ENCODE assay signal across 8 mouse cellular contexts in genomic region chr11:101968791-101969190, GRCm38 (mm10). TPM values are rescaled to one million over a fixed set of nuclear protein-coding genes. Genes with fewer than 3 reads are reported as not detected.
DNase-seq lines count a peak whose midpoint lies in the region; ATAC-seq and TF ChIP-seq lines count a peak whose summit lies in the region.

No protein-coding gene starts in this region.

- no peak overlapping the region for H3K9ac ChIP-seq in ES-E14 (ENCODE audit: insufficient read depth, low read depth, low read length, poor library complexity, severe bottlenecking)
- no peak overlapping the region for H3K9ac ChIP-seq in forebrain, embryonic 15.5 days (replicated peaks)

- ATAC-seq in forebrain, embryonic 15.5 days (replicated peaks), result peak; percentile 60; the same call in 1 of the 2 replicates

- intact Hi-C loops in heart, postnatal 14 days (cut with DNase I), result loop anchor here (1.0 to 5.0 kb wide), 2 partner anchors 49 to 156 kb away; no protein-coding TSS in a partner anchor

- H3K36me3 ChIP-seq in ES-E14 (ENCODE audit: control insufficient read depth, insufficient read depth, low read length, poor library complexity, severe bottlenecking), result no peaks in the 10 kb centered on the region
- no peaks in the 10 kb centered on the region for H3K36me3 ChIP-seq in forebrain, embryonic 15.5 days

- no peak overlapping the region for H3K4me3 ChIP-seq in ES-E14 (ENCODE audit: insufficient read depth in 1 of 2, low read depth in 1 of 2, low read length in 2 of 2, poor library complexity in 1 of 2, severe bottlenecking in 1 of 2)
- no peak overlapping the region for H3K4me3 ChIP-seq in forebrain, embryonic 15.5 days

- no peak overlapping the region for H3K4me2 ChIP-seq in forebrain, embryonic 15.5 days (replicated peaks)

- peak; percentile 85 for DNase-seq in ES-E14 (ENCODE audit: low read depth, low spot score)
- DNase-seq in cerebellum, adult 11 months, result peak; percentile 81
- DNase-seq in heart, postnatal 14 days, result peak; percentile 81 to 88
- peak; percentile 69 for DNase-seq in large intestine, adult 2 months (ENCODE audit: low read depth, low spot score)
- DNase-seq in lung, adult 18-20 months, result peak; percentile 77 to 82
- DNase-seq in ovary, postnatal 10 days (ENCODE audit: low spot score), result peak; percentile 41
- peak; percentile 10 to 59 for DNase-seq in thymus, postnatal 10 days (ENCODE audit: low spot score in 2 of 2)

- in situ Hi-C loops in ES-E14 (cut with MboI; ENCODE audit: low sequenced_read_pairs in 2 of 2, unreplicated experiment in 2 of 2), result loop anchor here in 1 of 2 experiments (5.0 kb wide), 1 partner anchor 46 kb away; no protein-coding TSS in a partner anchor

- H3K27me3 ChIP-seq in forebrain, embryonic 15.5 days, result peaks cover 32% of the 10 kb centered on the region

- H3K27ac ChIP-seq in ES-E14 (ENCODE audit: insufficient read depth, low read depth, low read length, poor library complexity, severe bottlenecking), result no peak overlapping the region
- H3K27ac ChIP-seq in forebrain, embryonic 15.5 days (replicated peaks), result no peak overlapping the region

- peaks cover 0 to 13% of the 10 kb centered on the region in 2 experiments; a peak in 2 of 4 replicates for H3K4me1 ChIP-seq in ES-E14 (ENCODE audit: control insufficient read depth in 2 of 2, insufficient read depth in 2 of 2, low read length in 2 of 2, poor library complexity in 1 of 2)
- H3K4me1 ChIP-seq in forebrain, embryonic 15.5 days, result peaks cover 12% of the 10 kb centered on the region

- H3K9me3 ChIP-seq in ES-E14 (ENCODE audit: control insufficient read depth, insufficient read depth, low read depth, low read length), result no peaks in the 10 kb centered on the region
- no peaks in the 10 kb centered on the region for H3K9me3 ChIP-seq in forebrain, embryonic 15.5 days

- 0% methylated on average over 5 of the region's 5 CpGs for WGBS in forebrain, embryonic 15.5 days
- 0% methylated on average over 5 of the region's 5 CpGs for WGBS in large intestine, adult 2 months

TF ChIP-seq in ES-E14, 5 proteins besides CTCF, POLR2A, EP300 and RAD21:
- TF ChIP-seq CHD2 (IDR thresholded peaks at IDR 0.05; ENCODE audit: low read depth, low read length) (no peak), ZNF384 (IDR thresholded peaks at IDR 0.05; ENCODE audit: low read depth, low read length) (0 out of 2 replicates have a peak, but pooled peaks have one; percentile 5), ZC3H11A (IDR thresholded peaks at IDR 0.05; ENCODE audit: borderline replicate concordance, low read depth, low read length) (peak; percentile 95), MAFK (IDR thresholded peaks at IDR 0.05; ENCODE audit: insufficient read depth, low read depth, low read length) (0 out of 2 replicates have a peak, but pooled peaks have one; percentile 4)

RNA-seq across cellular contexts. Expression of gene Sost, which starts 2.0 kb away (rescaled TPM):
- total RNA-seq in ES-E14 (2012; rRNA removed), result not detected in 2 replicates
- polyA plus RNA-seq in forebrain, embryonic 15.5 days (2015; fragmentation: Nextera tagmentation; extraction: Ambion mirVana), result not detected in 2 replicates
- total RNA-seq in heart, postnatal 14 days (2021), result 1 to 10 TPM in 1 of 2 experiments, under 1 TPM in 1; 0.68 to 1.3 TPM
- polyA plus RNA-seq in large intestine, adult 2 months (2012; rRNA removed), result not detected in 2 replicates

RNA-seq across cellular contexts. Expression of gene Cfap97d1, which starts 15.3 kb away (rescaled TPM):
- not detected in 2 replicates for total RNA-seq in ES-E14 (2012; rRNA removed)
- polyA plus RNA-seq in forebrain, embryonic 15.5 days (2015; fragmentation: Nextera tagmentation; extraction: Ambion mirVana), result not detected in 2 replicates
- not detected for total RNA-seq in heart, postnatal 14 days (2021)
- not detected in 2 replicates for polyA plus RNA-seq in large intestine, adult 2 months (2012; rRNA removed)

RNA-seq across cellular contexts. Expression of gene Dusp3, which starts 18.0 kb away (rescaled TPM):
- 12.8 and 14.8 TPM in 2 replicates for total RNA-seq in ES-E14 (2012; rRNA removed)
- 11.0 and 13.0 TPM in 2 replicates for polyA plus RNA-seq in forebrain, embryonic 15.5 days (2015; fragmentation: Nextera tagmentation; extraction: Ambion mirVana)
- total RNA-seq in heart, postnatal 14 days (2021), result 100 to 1,000 TPM; 130 to 137 TPM
- polyA plus RNA-seq in large intestine, adult 2 months (2012; rRNA removed), result 19.2 and 32.9 TPM in 2 replicates

RNA-seq across cellular contexts. Expression of gene Mpp3, which starts 59.5 kb away (rescaled TPM):
- 5.2 and 7.5 TPM in 2 replicates for total RNA-seq in ES-E14 (2012; rRNA removed)
- polyA plus RNA-seq in forebrain, embryonic 15.5 days (2015; fragmentation: Nextera tagmentation; extraction: Ambion mirVana), result 46.2 and 48.5 TPM in 2 replicates
- 1 to 10 TPM; 4.3 to 5.2 TPM for total RNA-seq in heart, postnatal 14 days (2021)
- 2.4 and 2.9 TPM in 2 replicates for polyA plus RNA-seq in large intestine, adult 2 months (2012; rRNA removed)

Comparison
In these comparisons a context has a peak if more than half of its experiments do, and no peak if none do; other contexts are left out.
1. DNase-seq: peak in every context shown above with its lines; median percentile 85 in ES-E14; 84 in heart, postnatal 14 days; 81 in cerebellum, adult 11 months; 80 in lung, adult 18-20 months; 69 in large intestine, adult 2 months; 41 in ovary, postnatal 10 days; 34 in thymus, postnatal 10 days.